Mouse (Mus musculus): Measurements from ENCODE around the gene Nectin1.

The Nectin1 gene

DNA sequence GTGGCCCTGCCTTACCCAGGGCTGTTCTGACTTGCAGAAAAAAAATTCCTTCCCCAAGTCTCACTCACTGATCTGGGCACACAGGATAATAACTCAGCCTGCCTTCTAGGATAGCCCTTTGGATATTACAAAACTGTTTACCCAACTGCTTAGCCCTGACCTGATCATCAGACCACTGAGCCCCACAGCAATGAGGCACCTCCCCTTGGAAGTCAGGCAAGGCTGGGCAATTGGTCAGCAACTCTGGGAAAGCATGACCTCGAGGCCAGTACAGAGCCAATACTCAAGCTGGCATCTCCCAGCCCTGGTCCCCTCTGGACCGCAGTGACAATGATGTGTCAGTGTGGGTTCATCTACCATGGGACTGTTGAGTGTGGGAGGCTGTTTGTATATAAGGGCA is 69.4 kb downstream of the Nectin1 start:
- DNase-seq, result no peak

DNA sequence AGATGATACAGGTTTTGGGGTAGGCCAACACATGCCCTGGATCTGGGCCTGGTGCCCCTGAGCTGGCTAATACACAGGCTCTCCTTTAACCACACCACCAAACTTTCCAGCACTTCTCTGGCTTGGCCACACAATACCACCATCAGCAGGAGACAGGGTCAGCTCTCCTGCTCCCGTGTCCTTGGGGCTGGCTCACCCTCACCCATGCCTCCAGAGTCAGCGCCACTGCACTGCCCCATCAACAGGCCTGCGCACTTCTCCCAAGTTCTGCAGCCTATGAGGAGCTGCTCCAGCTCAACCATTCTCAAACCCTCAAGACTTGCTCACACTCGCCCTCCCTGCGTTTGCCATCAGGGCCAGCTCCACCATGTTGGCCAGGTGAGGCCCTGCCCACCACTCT is 78.4 kb downstream of the Nectin1 start:
- DNase-seq, result no peak

DNA sequence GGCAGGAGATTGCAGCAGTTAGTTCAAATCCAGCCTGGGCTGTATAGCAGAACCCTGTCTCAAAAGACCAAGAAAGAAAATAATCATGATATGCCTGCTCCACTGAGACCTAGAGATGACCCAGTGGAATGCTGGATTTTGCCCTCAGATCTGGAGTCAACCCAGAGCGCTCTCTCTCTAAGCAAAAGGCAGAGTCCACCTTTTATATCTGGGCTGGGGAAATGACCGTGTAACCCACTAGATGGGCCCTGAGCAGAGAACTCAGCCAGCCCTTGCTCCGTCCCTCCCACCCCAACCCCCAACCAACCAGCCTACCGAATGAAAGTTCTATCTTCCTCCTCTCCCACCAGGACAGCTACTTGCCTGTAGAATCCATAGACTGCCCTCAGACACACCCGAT is 81.4 kb downstream of the Nectin1 start:
- DNase-seq, result no peak

DNA sequence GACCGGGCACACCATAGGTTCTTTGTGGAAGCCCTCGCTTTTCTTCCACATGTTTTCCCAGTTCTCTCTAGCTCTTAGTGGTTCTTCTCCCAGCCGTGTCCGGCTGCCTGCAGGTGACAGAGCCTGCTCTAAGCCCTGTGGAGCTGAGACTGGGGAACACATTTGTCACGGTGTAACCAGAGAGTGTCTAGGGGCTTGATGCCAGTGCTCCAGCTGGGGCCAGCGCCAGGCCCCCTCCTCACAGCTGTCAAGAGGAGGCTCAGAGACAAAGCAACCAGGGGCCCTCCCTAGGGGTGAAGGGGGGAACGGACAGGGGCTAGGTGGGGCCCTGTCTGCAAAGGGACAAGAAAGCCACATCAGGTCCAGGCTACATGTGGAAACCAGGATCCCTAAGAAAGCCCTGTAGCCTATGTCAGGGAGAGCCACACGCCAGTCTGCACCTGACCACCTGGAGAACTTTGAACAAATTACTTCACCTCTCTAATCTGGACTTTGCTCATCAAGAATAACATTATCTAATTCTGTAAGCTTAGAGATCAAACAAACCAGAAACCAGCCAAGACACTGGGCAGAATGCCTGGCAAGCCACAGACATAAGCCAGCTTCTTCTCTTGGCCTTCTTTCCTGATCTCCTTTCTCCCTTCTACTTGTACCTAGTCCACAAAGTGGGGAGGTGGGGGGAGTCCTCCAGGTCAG is 82.9 kb downstream of the Nectin1 start:
- DNase-seq, result no peak

DNA sequence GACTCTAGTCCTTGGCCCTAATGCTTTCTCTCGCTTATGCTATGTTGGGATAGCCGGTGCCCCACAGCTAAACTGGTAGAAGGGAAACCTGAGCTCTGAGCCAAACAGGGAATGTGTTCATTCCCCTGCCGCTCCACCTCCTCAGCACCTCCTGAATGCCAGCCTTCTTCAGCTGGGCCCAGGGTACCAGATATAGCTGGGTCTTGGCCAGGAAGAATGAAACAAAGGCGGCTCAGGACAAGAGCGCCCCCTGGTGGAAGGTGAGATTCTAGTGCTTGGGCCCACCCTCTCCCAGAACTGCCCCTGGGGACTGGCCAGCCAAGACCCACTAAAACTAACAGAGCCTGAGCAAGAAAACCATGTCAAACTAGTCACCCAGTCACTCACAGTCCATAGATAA is 83.8 kb downstream of the Nectin1 start:
- peak; percentile 75 for DNase-seq

DNA sequence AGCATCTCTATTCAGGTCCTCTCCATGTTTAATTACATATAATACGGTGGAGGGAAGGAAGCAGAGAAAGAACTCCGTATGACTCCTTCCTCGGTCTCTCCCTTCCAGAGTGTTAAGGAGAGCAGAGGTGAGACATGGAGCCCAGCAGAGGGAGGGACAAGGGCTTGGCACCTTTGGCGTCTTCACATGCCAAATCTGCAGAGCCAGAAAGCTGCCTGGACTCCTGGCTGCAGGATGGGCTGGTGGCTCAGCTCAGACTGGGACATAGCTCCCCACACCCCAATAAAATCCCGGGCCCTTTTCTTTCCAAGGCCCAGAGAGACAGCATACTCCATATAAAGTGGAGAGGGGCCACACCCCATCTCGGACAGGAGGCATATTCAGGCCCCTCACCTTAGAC is 85.2 kb downstream of the Nectin1 start:
- DNase-seq, result no peak

DNA sequence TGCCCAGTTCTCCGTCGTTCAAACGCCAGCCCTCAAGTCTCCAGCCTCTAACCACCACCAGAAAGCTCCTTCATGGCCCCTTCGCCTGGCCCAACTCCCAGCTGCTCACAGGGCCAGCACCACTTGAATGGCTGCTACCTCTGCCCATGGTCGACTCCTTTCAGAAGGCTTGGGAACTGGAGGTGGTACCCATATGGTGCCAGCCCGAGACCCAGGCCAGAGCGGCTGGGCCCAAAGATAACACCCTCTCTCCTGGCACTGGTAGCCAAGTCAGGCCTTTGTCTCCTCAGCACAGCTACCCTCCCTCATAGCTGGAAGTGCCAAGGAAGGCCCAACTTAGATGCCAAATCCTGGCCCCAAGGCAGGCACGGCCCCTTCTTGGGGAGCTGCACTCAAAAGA is 89.4 kb downstream of the Nectin1 start:
- DNase-seq, result no peak

DNA sequence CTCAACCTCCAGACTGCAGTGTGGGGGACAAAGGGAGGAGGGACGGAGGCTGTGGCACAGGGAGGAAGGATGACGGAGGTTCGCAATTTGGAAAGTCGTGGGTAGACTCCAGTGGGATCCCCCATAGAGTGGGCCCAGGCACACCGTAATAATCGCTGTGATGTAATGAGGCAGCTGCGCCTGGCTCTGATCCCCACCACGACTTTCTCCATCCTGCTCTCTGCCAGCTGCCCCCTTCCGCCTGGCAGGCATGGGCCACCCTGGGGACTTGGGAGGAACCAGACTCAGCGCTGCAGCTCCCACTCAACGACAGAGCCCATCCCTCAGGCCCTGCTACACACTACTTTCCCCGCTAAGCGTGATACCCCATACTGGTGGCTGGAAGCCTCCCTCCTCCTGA is 90.5 kb downstream of the Nectin1 start:
- DNase-seq, result no peak

DNA sequence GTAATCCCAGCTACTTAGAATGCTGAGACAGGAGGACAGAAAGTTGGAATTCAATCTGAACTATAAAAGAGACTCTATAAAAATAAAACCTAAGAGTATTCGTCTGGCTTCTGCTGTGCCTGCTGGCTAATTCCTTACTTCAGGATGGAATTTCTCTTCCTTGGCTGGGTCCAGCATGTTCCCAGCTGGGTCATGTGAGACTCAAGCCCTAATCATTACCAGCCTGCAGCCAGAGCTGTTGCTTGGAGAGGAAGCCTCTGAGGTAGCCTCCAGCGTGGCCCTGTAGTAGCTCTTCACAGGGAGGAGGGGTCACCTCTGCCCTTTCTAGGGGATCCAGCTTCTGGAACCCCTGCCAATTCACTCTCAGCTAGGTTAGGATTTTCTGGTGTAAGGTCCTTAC is 94.8 kb downstream of the Nectin1 start:
- DNase-seq, result no peak

DNA sequence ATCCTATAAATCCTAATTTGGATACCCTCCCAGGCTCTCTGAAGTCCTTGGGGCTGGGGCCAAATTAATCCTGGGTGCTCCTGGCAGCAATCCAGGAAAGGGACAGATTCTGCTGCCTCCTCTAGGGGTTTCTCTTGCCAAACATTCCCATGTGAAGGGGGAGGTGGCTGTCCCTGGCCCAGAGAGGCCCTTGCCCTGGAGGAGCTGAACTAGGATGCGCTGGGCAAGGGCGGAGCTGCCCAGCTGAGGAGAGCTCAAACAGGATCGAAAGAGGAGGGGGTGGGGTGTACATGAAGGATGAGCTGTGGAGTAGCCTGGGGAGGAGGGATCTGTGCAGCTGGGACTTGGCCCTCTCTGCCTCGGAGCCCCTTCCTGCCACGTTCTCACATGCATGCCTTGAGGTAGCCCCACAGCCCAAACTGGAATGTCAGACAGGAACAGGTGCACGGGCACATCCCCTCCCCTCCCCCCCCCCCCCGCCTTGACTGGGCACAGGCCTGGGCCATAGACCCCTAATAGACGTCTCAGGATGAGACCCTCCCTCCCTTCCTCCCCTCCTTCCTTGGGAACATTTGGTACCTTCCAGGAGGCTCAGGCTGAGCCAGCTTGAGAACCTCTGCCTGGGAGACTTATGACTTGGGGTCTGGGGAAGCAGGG is 99.3 kb downstream of the Nectin1 start:
- no peak for DNase-seq

DNA sequence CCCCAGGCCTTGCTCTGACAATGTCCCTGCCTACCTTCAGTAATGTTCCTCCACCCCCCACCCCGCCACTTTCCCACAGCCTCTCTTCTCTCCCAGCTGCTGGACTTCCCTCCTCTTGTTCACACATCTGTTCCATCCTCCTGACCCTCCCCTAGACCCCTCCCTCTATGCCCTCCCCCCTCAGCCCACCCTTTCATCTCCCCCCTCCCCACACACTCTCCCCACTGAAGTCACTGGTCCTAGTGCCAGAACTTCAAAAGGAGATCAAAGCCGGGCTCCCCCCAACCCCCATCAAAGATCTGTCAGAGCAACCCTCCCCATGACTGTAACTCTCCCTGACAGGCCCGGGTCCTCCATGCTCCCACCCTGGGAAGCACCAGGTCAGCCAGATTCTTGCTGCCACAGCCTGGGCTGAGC is 99.9 kb downstream of the Nectin1 start:
- DNase-seq, result no peak

DNA sequence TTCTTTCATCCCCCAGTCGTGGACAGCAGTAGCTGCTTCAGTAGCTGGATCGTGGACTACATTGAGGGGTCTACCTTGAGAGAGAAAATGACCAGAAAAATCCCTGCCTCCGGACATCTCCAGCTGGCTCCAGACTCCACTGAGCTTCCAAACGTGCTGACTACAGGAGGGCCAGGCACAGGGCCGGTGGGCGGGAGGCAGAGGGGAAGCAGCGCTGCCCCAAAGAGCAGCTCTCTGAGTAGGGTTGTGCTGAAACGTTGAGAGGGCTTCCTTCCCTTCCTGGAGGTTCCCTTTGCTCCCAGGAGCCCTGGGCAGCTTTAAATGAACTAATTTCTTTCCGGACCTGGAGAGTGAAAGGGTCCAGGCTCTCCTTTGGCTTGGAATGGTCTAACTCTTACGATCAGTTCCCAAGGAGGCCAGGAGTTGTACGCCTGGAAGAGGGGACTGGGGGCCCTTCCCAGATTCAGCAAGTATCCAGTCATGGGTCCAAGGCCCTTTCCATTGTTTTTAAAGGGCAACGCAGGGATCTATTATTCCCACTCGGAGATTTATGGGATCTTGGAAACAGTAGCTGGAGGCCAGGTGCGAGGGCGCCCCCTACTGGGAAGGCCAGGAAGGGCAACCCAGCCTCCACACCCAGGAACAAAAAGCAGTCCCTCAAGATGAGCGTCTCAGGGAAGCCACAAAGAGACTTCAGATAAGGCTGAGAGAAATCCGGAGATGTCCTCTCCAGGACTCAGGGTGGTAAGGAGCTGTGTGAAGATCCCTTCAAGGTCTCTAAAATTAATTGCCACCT is 102.1 kb downstream of the Nectin1 start:
- peak; percentile 68 for DNase-seq

DNA sequence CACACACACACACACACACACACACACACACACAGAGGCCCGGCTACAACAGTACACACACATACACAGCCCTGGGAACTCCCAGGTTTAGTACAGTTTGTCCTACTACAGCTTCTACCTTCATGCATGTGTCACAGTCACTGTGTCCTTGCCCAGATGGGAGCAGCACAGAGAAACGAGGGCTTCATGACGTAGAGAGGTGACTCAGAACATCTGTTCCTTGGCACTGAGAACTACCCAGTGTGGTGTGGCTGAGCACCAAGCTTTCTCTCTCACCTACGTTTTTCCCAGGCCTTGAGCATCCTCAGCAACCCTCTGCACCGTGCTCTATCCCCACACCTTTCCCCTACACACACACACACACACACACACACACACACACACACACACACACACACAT is 104.1 kb downstream of the Nectin1 start:
- DNase-seq, result no peak

DNA sequence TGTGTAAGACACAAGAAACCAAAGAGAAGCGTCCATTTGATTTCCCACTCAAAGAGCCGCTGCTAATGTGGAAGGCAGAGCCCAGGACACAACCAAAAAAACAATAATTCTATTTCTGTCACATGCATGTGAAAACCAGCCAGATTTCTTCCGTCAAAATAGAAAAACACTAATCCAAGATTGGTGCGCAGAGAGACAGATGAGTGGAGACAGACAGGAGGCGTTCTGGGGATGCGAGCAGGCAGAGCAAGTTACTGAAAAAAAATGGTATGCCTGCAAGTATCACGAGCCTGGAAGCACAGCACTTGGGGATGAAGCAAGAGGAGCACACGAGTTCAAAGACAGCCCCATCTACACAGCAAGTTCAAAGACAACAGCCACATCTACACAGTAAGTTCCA is 106.5 kb downstream of the Nectin1 start:
- no peak for DNase-seq

DNA sequence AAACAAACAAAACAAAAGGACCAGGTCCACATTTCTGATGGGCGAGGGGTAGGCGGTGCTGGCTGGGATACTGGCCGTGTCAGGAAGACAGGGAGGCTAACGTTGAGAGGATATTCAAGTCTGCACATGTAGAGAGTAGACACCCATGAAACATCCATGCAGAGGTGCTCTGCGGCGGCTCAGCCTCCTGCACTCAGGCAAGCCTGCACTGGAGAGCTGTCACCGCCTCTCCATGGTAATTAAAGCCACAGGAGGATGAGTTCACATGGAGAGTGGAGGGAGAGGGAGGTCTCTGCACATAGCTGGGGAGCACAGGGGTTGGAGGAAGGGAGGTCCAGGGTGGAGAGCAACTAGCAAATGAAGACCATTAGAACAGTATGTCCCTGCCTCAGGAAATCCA is 107.4 kb downstream of the Nectin1 start:
- DNase-seq, result no peak

DNA sequence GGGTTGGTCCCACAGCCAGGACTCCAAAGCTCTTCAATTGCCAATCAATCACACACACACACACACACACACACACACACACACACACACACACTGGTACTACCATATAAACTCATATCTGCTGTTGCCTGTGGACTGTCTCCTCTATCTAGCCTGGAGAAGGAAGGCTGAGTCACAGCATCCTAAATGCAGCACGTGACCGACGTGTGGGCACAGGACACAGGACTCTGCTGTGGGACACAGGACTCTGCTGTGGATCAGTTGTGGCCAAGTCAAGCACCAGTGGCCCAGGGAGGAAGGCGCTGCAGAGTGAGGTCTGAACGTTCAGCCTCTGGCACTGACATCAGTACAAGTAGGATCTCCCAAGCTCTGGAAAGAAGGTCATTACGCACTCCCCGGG is 112.1 kb downstream of the Nectin1 start:
- DNase-seq, result no peak

Measured in kidney, postnatal 10 days (tissue).